Mouse (Mus musculus): Measurements from ENCODE around the gene Mybphl. TPM values are rescaled to one million over a fixed set of nuclear protein-coding genes. Genes with fewer than 3 reads are reported as not detected.

The Mybphl gene
- polyA plus RNA-seq, 1 experiment from 2014 or later: not detected

GRCm38 (mm10) chr3:108411754-108412121 is 47.0 kb downstream of the Mybphl start:
- ATAC-seq: no peak

DNA sequence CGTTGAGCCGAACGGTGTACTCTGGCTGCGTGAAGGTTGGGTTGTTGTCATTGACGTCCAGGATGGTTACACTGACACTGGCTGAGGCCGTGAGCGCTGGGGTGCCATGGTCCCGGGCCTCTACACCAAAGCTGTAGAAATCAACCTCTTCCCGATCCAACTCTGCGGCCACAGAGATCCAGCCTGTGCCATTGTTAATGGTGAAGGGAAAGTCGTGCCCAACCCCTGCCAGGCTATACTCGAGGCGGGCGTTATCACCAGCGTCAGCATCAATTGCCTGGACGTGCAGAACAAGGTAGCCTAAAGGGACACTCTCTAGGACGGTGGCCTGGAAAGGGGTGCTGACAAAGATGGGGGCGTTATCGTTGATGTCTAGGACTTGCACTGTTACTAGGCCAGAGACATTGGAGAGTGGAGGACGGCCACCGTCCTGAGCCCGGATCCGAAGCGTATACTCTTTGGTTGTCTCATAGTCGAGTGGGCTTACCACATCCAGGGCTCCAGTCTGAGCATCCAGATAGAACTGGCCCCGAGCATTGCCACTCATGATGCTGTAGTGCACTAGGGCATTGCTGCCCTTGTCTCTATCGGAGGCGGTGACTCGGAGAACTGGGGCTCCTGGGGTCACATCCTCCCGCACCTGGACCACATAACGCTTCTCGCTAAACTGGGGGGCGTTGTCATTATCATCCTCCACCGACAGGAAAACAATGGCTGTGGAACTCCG is 49.1 kb downstream of the Mybphl start:
- Histone ChIP-seq H3K4me2 (ENCODE audit: low read depth, low read length) (no peak overlapping the region), H3K27me3 (replicated peaks; ENCODE audit: control insufficient read depth, insufficient read depth, low read length) (no peaks in the 10 kb centered on the region), H3K9me3 (ENCODE audit: control insufficient read depth, low read length) (peaks cover 12% of the 10 kb centered on the region), H3K9ac (ENCODE audit: low read depth, low read length) (no peak overlapping the region), H3K4me1 (ENCODE audit: control insufficient read depth, insufficient read depth, low read length) (peaks cover 4% of the 10 kb centered on the region; the same call in 1 of the 2 replicates), H3K27ac (ENCODE audit: low read length) (no peak overlapping the region), H3K36me3 (ENCODE audit: control insufficient read depth, insufficient read depth, low read length) (peaks cover 7% of the 10 kb centered on the region), H3K4me3 (ENCODE audit: low read length) (no peak overlapping the region)
- no peak for ATAC-seq
- WGBS: 96% methylated on average over 35 of the region's 35 CpGs

More at GRCm38 (mm10) chr3:108411754-108412121, 47.0 kb downstream of the Mybphl start:
- Histone ChIP-seq H3K27ac (ENCODE audit: low read length) (no peak overlapping the region), H3K4me3 (ENCODE audit: low read length) (no peak overlapping the region), H3K4me1 (ENCODE audit: control insufficient read depth, insufficient read depth, low read length) (peaks cover 4% of the 10 kb centered on the region; the same call in 1 of the 2 replicates), H3K27me3 (replicated peaks; ENCODE audit: control insufficient read depth, insufficient read depth, low read length) (no peaks in the 10 kb centered on the region), H3K9ac (ENCODE audit: low read depth, low read length) (peak overlapping the region; percentile 12; the same call in 1 of the 2 replicates), H3K9me3 (ENCODE audit: control insufficient read depth, low read length) (peaks cover 12% of the 10 kb centered on the region), H3K36me3 (ENCODE audit: control insufficient read depth, insufficient read depth, low read length) (peaks cover 7% of the 10 kb centered on the region), H3K4me2 (ENCODE audit: low read depth, low read length) (no peak overlapping the region)
- 69% methylated on average over 8 of the region's 8 CpGs for WGBS

DNA sequence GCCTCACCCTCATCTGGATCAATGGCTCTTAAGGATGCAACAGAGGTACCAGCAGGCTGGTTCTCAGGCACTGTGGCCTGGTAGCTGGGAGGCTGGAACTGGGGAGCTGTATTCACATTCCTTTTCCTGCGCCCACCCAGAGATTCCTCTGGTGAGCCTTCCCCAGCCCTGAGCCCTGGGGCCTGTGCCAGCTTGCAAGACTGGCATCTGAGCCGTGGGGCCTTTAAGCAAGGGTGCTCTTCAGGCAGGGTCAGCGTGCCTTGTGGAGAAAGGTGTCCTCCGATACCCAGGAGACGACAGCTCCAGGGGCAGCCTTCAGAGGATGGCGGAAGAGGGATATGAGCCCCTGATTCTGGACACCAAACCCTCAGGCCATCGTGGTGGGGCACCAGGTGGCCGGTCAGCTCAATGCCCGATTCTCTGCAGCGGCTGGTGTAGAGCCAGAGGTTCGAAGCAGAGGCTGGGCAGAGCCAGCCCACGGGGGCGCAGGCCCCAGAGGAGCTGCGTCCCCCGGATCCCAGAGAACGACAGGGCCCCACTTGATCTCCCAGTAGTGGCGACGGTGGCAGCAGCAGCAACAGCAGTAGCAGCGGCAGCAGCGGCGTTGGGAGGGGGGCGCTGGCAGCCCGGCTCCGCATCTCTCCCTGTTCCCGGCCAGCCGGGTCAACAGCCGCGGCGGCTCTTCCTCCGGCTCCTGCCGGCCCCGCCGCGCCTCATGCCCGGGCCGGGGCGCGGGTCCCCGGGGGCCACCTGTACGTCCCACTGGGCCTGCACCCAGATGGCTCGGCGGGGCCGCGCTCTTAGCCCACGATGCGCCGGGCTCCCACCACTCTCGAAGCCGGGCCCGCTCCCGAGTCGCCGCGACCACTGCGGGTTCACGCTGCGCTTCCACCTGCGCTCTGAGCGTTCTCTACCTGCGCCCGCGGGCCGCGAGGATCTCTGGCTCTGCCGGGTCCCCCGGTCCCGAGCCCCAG is 50.4 kb downstream of the Mybphl start, which contains the start of gene Celsr2:
Gene Celsr2, minus strand, starts transcription at position 696 of the 974 bp plus-strand sequence.
- H3K4me3 ChIP-seq (ENCODE audit: low read length): peak within 1 kb of the TSS; percentile 79
- peak; percentile 60 for ATAC-seq
- peak within 1 kb of the TSS; percentile 74 for H3K9ac ChIP-seq (ENCODE audit: low read depth, low read length)

GRCm38 (mm10) chr3:108415831-108416223 is 51.1 kb downstream of the Mybphl start:
- H3K4me2 ChIP-seq (ENCODE audit: low read depth, low read length): peak overlapping the region; percentile 100
- peaks cover 7% of the 10 kb centered on the region for H3K36me3 ChIP-seq (ENCODE audit: control insufficient read depth, insufficient read depth, low read length)
- peaks cover 12% of the 10 kb centered on the region for H3K9me3 ChIP-seq (ENCODE audit: control insufficient read depth, low read length)
- H3K9ac ChIP-seq (ENCODE audit: low read depth, low read length): peak overlapping the region; percentile 74
- peaks cover 4% of the 10 kb centered on the region; the same call in 1 of the 2 replicates for H3K4me1 ChIP-seq (ENCODE audit: control insufficient read depth, insufficient read depth, low read length)
- no peak overlapping the region for H3K27ac ChIP-seq (ENCODE audit: low read length)
- H3K27me3 ChIP-seq (replicated peaks; ENCODE audit: control insufficient read depth, insufficient read depth, low read length): no peaks in the 10 kb centered on the region
- ATAC-seq: peak; percentile 87
- WGBS: under 1% methylated on average over 48 of the region's 48 CpGs
- peak overlapping the region; percentile 79 for H3K4me3 ChIP-seq (ENCODE audit: low read length)

More for the DNA sequence above, 50.4 kb downstream of the Mybphl start, which contains the start of gene Celsr2:
- Histone ChIP-seq H3K27ac (ENCODE audit: low read length) (no peak within 1 kb of the TSS), H3K27me3 (replicated peaks; ENCODE audit: control insufficient read depth, insufficient read depth, low read length) (no peaks in the 10 kb centered on the region), H3K4me1 (ENCODE audit: control insufficient read depth, insufficient read depth, low read length) (peaks cover 4% of the 10 kb centered on the region; the same call in 1 of the 2 replicates), H3K36me3 (ENCODE audit: control insufficient read depth, insufficient read depth, low read length) (peaks cover 7% of the 10 kb centered on the region), H3K9me3 (ENCODE audit: control insufficient read depth, low read length) (peaks cover 12% of the 10 kb centered on the region), H3K4me2 (ENCODE audit: low read depth, low read length) (peak within 1 kb of the TSS; percentile 100)
- 7% methylated on average over 61 of the region's 67 CpGs for WGBS

GRCm38 (mm10) chr3:108423006-108423405 is 58.3 kb downstream of the Mybphl start:
- Histone ChIP-seq H3K4me3 (ENCODE audit: low read length) (no peak overlapping the region), H3K36me3 (ENCODE audit: control insufficient read depth, insufficient read depth, low read length) (0 out of 2 replicates have a peak, but pooled peaks cover 11% of the 10 kb centered on the region), H3K4me2 (ENCODE audit: low read depth, low read length) (no peak overlapping the region), H3K27ac (ENCODE audit: low read length) (no peak overlapping the region), H3K9ac (ENCODE audit: low read depth, low read length) (no peak overlapping the region), H3K27me3 (replicated peaks; ENCODE audit: control insufficient read depth, insufficient read depth, low read length) (no peaks in the 10 kb centered on the region), H3K4me1 (ENCODE audit: control insufficient read depth, insufficient read depth, low read length) (peaks cover 7% of the 10 kb centered on the region), H3K9me3 (ENCODE audit: control insufficient read depth, low read length) (no peaks in the 10 kb centered on the region)
- ATAC-seq: no peak
- WGBS: 42% methylated on average over 6 of the region's 6 CpGs

GRCm38 (mm10) chr3:108423844-108424801 is 59.4 kb downstream of the Mybphl start:
- Histone ChIP-seq H3K27ac (ENCODE audit: low read length) (no peak overlapping the region), H3K4me3 (ENCODE audit: low read length) (no peak overlapping the region)
- WGBS: 22% methylated on average over 11 of the region's 11 CpGs

DNA sequence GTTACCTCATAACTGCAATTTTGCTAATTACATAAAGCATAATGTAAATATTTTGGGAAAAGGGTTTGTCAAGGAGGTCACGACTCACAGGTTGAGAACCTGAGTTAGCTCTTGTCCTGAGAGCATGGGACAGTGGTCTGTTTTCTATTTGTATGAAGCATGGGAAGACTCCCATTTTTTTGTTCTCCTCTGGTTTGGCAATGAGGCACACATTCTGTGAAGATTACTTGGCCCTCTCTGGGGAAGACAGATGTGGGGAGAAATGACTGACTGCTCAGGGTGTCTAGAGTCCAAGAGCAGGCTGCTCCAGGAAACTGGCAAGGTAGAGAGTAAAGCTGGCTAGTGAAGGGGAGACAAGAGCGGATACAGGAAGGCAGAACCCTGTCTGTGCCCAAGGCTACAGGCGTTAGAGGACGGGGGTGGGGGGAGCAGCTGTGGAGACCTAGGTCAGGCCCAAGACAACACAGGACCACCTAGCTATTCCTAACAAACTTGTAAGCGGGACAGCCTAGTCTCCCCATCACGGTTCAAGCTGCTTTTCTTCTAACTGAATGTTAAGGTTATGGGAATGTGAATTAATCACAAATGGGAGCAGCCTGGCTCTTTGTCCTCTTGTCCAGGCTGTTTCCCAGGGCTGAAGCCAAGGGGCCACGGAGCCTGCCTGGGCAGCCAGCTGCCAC is 60.4 kb downstream of the Mybphl start:
- H3K27ac ChIP-seq (ENCODE audit: low read length): no peak overlapping the region
- H3K9me3 ChIP-seq (ENCODE audit: control insufficient read depth, low read length): no peaks in the 10 kb centered on the region
- H3K4me2 ChIP-seq (ENCODE audit: low read depth, low read length): no peak overlapping the region
- H3K4me3 ChIP-seq (ENCODE audit: low read length): no peak overlapping the region
- no peak overlapping the region for H3K9ac ChIP-seq (ENCODE audit: low read depth, low read length)
- peaks cover 7% of the 10 kb centered on the region for H3K4me1 ChIP-seq (ENCODE audit: control insufficient read depth, insufficient read depth, low read length)
- no peaks in the 10 kb centered on the region for H3K27me3 ChIP-seq (replicated peaks; ENCODE audit: control insufficient read depth, insufficient read depth, low read length)
- 77% methylated on average over 7 of the region's 7 CpGs for WGBS
- peaks cover 23% of the 10 kb centered on the region for H3K36me3 ChIP-seq (ENCODE audit: control insufficient read depth, insufficient read depth, low read length)
- no peak for ATAC-seq

More at GRCm38 (mm10) chr3:108423844-108424801, 59.4 kb downstream of the Mybphl start:
- H3K27me3 ChIP-seq (replicated peaks; ENCODE audit: control insufficient read depth, insufficient read depth, low read length): no peaks in the 10 kb centered on the region
- H3K9me3 ChIP-seq (ENCODE audit: control insufficient read depth, low read length): no peaks in the 10 kb centered on the region
- H3K36me3 ChIP-seq (ENCODE audit: control insufficient read depth, insufficient read depth, low read length): peaks cover 17% of the 10 kb centered on the region; the same call in 1 of the 2 replicates
- peaks cover 7% of the 10 kb centered on the region for H3K4me1 ChIP-seq (ENCODE audit: control insufficient read depth, insufficient read depth, low read length)
- H3K9ac ChIP-seq (ENCODE audit: low read depth, low read length): 0 out of 2 replicates have a peak overlapping the region, but pooled peaks have one; percentile 3
- ATAC-seq: peak; percentile 69
- H3K4me2 ChIP-seq (ENCODE audit: low read depth, low read length): peak overlapping the region; percentile 1; the same call in 1 of the 2 replicates

GRCm38 (mm10) chr3:108425624-108426018 is 60.9 kb downstream of the Mybphl start:
- H3K9ac ChIP-seq (ENCODE audit: low read depth, low read length): no peak overlapping the region
- peaks cover 23% of the 10 kb centered on the region for H3K36me3 ChIP-seq (ENCODE audit: control insufficient read depth, insufficient read depth, low read length)
- no peak overlapping the region for H3K27ac ChIP-seq (ENCODE audit: low read length)
- peaks cover 7% of the 10 kb centered on the region for H3K4me1 ChIP-seq (ENCODE audit: control insufficient read depth, insufficient read depth, low read length)
- no peak overlapping the region for H3K4me2 ChIP-seq (ENCODE audit: low read depth, low read length)
- no peak for ATAC-seq
- H3K4me3 ChIP-seq (ENCODE audit: low read length): no peak overlapping the region
- WGBS: 79% methylated on average over 6 of the region's 6 CpGs
- H3K9me3 ChIP-seq (ENCODE audit: control insufficient read depth, low read length): no peaks in the 10 kb centered on the region
- H3K27me3 ChIP-seq (replicated peaks; ENCODE audit: control insufficient read depth, insufficient read depth, low read length): no peaks in the 10 kb centered on the region

Data from intestine, embryonic 16.5 days (tissue).